Mouse (Mus musculus) forebrain, embryonic 13.5 days (tissue): ENCODE results near the gene Nemp1. TPM values are rescaled to one million over a fixed set of nuclear protein-coding genes. Genes with fewer than 3 reads are reported as not detected.

Experiments used
- ATAC-seq: fragments of 200-750 bp; cut with Nextera tagmentation; 2 replicates; pipeline ENCODE4 v1.8.0; 2017
- H3K27ac ChIP-seq: fragments of 300-500 bp; sonication (generic); 2 replicates; pipeline ENCODE4 v1.5.1; 2015; ENCODE audit warnings: inconsistent platforms, mild to moderate bottlenecking, moderate library complexity
- H3K27me3 ChIP-seq: fragments of 300-500 bp; sonication (generic); 2 replicates; pipeline ENCODE4 v1.6.1; 2015; ENCODE audit warnings: mild to moderate bottlenecking, inconsistent platforms
- H3K36me3 ChIP-seq: fragments of 300-500 bp; sonication (generic); 2 replicates; pipeline ENCODE4 v1.6.1; 2015; ENCODE audit warnings: mild to moderate bottlenecking, inconsistent platforms; ENCODE audit not compliant: poor library complexity, severe bottlenecking
- H3K4me1 ChIP-seq: fragments of 300-500 bp; sonication (generic); 2 replicates; pipeline ENCODE4 v1.6.1; 2015; ENCODE audit warnings: inconsistent platforms
- H3K4me2 ChIP-seq: fragments of 300-500 bp; sonication (generic); 2 replicates; pipeline ENCODE4 v1.6.1; 2015; ENCODE audit warnings: inconsistent platforms, mild to moderate bottlenecking, moderate library complexity
- H3K4me3 ChIP-seq: fragments of 300-500 bp; sonication (generic); 2 replicates; pipeline ENCODE4 v1.5.1; 2015; ENCODE audit warnings: mild to moderate bottlenecking, inconsistent platforms
- H3K9ac ChIP-seq: fragments of 300-500 bp; sonication (generic); 2 replicates; pipeline ENCODE4 v1.6.1; 2015; ENCODE audit warnings: mild to moderate bottlenecking, inconsistent platforms
- H3K9me3 ChIP-seq: fragments of 300-500 bp; sonication (generic); replicated peaks from 2 replicates; pipeline ENCODE4 v1.6.1; 2016; ENCODE audit warnings: inconsistent platforms
- WGBS: fragments of 180-500 bp; shearing (Covaris S2); methylation state at CpG from one replicate; pipeline ENCODE4 v1.1.7; 2015; 5-methylcytosine and 5-hydroxymethylcytosine counted together
- polyA plus RNA-seq: library from polyadenylated mRNA; unstranded; fragments of >200 nt; fragmentation: Nextera tagmentation; extraction: Ambion mirVana; gene quantifications from 2 replicates; pipeline ENCODE4 v1.2.1, GENCODE M21; 2015

Nemp1 gene
- polyA plus RNA-seq, 1 experiment from 2014 or later, result 6.7 TPM

GRCm38 (mm10) chr10:127738151-127738882, 71.6 kb downstream of the Nemp1 start:
- Histone ChIP-seq H3K36me3 (peaks cover 23% of the 10 kb centered on the region), H3K4me2 (no peak overlapping the region), H3K4me3 (peak overlapping the region; percentile 87; the same call in 1 of the 2 replicates), H3K9me3 (no peaks in the 10 kb centered on the region), H3K9ac (no peak overlapping the region), H3K27ac (no peak overlapping the region), H3K4me1 (peaks cover 16% of the 10 kb centered on the region), H3K27me3 (peaks cover 18% of the 10 kb centered on the region)
- WGBS, result 54% methylated on average over 13 of the region's 13 CpGs
- ATAC-seq, result no peak

GRCm38 (mm10) chr10:127739083-127739660, 72.5 kb downstream of the Nemp1 start, which contains the start of gene Zbtb39:
Gene Zbtb39 (plus strand): TSS chr10:127739538.
- WGBS, result 2% methylated on average over 36 of the region's 61 CpGs
- Histone ChIP-seq H3K4me1 (peaks cover 16% of the 10 kb centered on the region), H3K36me3 (peaks cover 31% of the 10 kb centered on the region), H3K9ac (peak within 1 kb of the TSS; percentile 95), H3K27me3 (peaks cover 11% of the 10 kb centered on the region), H3K9me3 (no peaks in the 10 kb centered on the region), H3K27ac (peak within 1 kb of the TSS; percentile 72), H3K4me3 (peak within 1 kb of the TSS; percentile 87), H3K4me2 (peak within 1 kb of the TSS; percentile 66)
- ATAC-seq, result peak; percentile 89

- peak; percentile 72 for ATAC-seq
- Histone ChIP-seq H3K9ac (peak overlapping the region; percentile 95), H3K4me2 (peak overlapping the region; percentile 66), H3K4me1 (peaks cover 16% of the 10 kb centered on the region), H3K36me3 (peaks cover 37% of the 10 kb centered on the region), H3K27me3 (peaks cover 11% of the 10 kb centered on the region), H3K9me3 (no peaks in the 10 kb centered on the region), H3K27ac (peak overlapping the region; percentile 72), H3K4me3 (peak overlapping the region; percentile 87)
- under 1% methylated on average over 27 of the region's 55 CpGs for WGBS
These were observed 73.0 kb downstream of the Nemp1 start for GRCm38 (mm10) chr10:127739661-127740161.

DNA sequence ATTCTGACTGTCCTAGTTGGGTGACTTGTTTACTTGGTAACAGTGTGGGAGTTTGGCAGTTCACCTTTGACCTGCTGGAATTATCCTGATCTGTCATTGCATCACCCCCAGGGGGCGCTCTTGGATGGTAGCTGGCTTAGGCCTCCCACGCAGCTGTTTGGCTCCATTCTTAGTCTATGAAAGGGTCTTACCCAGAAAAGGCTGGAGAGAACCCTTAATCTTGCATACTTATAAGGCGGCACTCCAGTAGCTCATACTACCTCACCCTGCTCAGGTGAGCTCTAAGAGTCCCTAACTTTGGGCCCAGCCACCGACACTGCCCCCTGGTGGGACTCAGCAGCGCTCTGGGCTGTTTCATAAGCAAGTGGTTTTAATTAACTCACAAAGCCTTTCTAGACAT, 78.0 kb downstream of the Nemp1 start:
- Histone ChIP-seq H3K4me2 (no peak overlapping the region), H3K9ac (no peak overlapping the region), H3K36me3 (peaks cover 77% of the 10 kb centered on the region), H3K27ac (no peak overlapping the region), H3K27me3 (no peaks in the 10 kb centered on the region), H3K4me3 (no peak overlapping the region), H3K4me1 (peaks cover 17% of the 10 kb centered on the region), H3K9me3 (no peaks in the 10 kb centered on the region)
- WGBS, result 63% methylated on average over 5 of the region's 5 CpGs
- ATAC-seq, result no peak

DNA sequence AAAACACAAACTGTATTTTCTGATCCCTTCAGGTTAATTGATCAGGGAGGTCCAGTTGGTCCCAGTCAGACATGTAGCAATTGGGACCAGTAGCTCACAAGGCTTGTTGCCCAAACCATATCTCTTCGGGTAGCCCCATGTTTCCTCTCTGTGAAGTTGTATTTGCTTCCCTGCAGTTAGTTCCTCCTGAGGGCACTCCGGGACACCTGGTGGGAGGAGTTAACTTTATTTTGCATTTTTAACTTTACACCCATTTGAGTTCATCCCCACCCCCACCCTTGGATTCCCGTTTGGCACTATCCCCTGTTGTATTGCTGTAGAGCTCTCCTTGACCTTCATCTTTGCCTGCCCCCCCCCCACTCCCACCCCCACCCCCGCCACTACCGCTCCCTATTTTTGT, 79.2 kb downstream of the Nemp1 start:
- Histone ChIP-seq H3K9me3 (no peaks in the 10 kb centered on the region), H3K27me3 (no peaks in the 10 kb centered on the region), H3K27ac (no peak overlapping the region), H3K4me1 (peaks cover 7% of the 10 kb centered on the region), H3K4me3 (no peak overlapping the region), H3K9ac (no peak overlapping the region), H3K4me2 (no peak overlapping the region), H3K36me3 (peaks cover 77% of the 10 kb centered on the region)
- 86% methylated on average over 5 of the region's 5 CpGs for WGBS
- no peak for ATAC-seq

GRCm38 (mm10) chr10:127747254-127747653, 80.6 kb downstream of the Nemp1 start:
- no peak overlapping the region for H3K4me2 ChIP-seq

GRCm38 (mm10) chr10:127748847-127749612, 82.3 kb downstream of the Nemp1 start:
- Histone ChIP-seq H3K9ac (no peak overlapping the region), H3K36me3 (peaks cover 48% of the 10 kb centered on the region), H3K4me3 (no peak overlapping the region), H3K9me3 (no peaks in the 10 kb centered on the region), H3K4me1 (0 out of 2 replicates have a peak, but pooled peaks cover 5% of the 10 kb centered on the region), H3K4me2 (no peak overlapping the region), H3K27ac (no peak overlapping the region), H3K27me3 (no peaks in the 10 kb centered on the region)
- ATAC-seq, result no peak
- WGBS, result 16% methylated on average over 8 of the region's 8 CpGs

More at GRCm38 (mm10) chr10:127747254-127747653, 80.6 kb downstream of the Nemp1 start:
- WGBS, result 93% methylated on average over 8 of the region's 8 CpGs
- Histone ChIP-seq H3K27me3 (no peaks in the 10 kb centered on the region), H3K9me3 (no peaks in the 10 kb centered on the region), H3K27ac (no peak overlapping the region), H3K4me3 (no peak overlapping the region), H3K4me1 (0 out of 2 replicates have a peak, but pooled peaks cover 5% of the 10 kb centered on the region), H3K9ac (no peak overlapping the region), H3K36me3 (peaks cover 65% of the 10 kb centered on the region)
- ATAC-seq, result no peak

DNA sequence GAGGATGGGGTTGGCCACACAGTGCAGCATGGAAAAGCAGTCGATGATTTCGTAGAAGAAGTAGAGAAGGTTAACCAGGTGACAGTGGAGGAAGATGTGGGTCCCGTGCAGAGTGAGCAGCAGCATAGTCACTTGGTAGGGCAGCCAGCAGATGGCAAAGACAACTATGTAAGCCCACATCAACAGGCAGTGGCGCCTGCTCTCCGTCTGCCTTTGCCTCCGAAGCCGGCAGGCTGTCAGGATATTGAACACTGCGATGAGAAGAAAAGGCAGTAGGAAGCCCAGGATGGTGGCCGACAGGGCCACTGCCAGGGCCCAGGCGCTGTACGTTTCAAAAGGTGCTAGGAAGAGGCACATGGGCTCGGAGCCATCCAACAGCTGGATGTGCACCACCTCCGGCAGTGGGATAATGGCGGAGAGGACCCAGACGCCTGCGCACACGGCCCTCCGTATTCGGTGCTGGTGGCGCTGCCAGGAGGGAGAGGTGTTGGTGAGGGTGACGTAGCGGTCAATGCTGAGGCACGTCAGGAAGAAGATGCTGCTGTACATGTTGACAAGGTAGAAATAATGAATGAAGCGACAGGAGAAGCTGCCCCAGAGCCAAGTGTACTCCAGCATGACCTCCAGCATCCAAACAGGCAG, 83.6 kb downstream of the Nemp1 start:
- H3K36me3 ChIP-seq, result peaks cover 35% of the 10 kb centered on the region
- H3K4me3 ChIP-seq, result peak overlapping the region; percentile 14; the same call in 1 of the 2 replicates
- H3K9ac ChIP-seq, result 0 out of 2 replicates have a peak overlapping the region, but pooled peaks have one; percentile 9
- WGBS, result 53% methylated on average over 24 of the region's 24 CpGs
- ATAC-seq, result 0 out of 2 replicates have a peak, but pooled peaks have one; percentile 30
- H3K27ac ChIP-seq, result no peak overlapping the region
- no peaks in the 10 kb centered on the region for H3K27me3 ChIP-seq
- no peaks in the 10 kb centered on the region for H3K9me3 ChIP-seq
- peak overlapping the region; percentile 43 for H3K4me2 ChIP-seq
- H3K4me1 ChIP-seq, result 0 out of 2 replicates have a peak, but pooled peaks cover 5% of the 10 kb centered on the region

Other genes with a start within 250 kb of the Nemp1 start
- gene Stac3, start 165.2 kb upstream of the Nemp1 start, polyA plus RNA-seq, result 1.0 and 1.1 TPM in 2 replicates
- gene Ndufa4l2, start 151.9 kb upstream of the Nemp1 start, polyA plus RNA-seq, result 11.9 and 12.8 TPM in 2 replicates
- 89.6 and 91.5 TPM in 2 replicates for gene Shmt2, start 144.5 kb upstream of the Nemp1 start, polyA plus RNA-seq
- 36.8 and 50.7 TPM in 2 replicates for gene Nxph4, start 132.3 kb upstream of the Nemp1 start, polyA plus RNA-seq
- gene Lrp1, start 45.8 kb upstream of the Nemp1 start, polyA plus RNA-seq, result 65.1 and 74.7 TPM in 2 replicates
- gene Stat6, start 23.9 kb upstream of the Nemp1 start, polyA plus RNA-seq, result 2.6 and 2.7 TPM in 2 replicates
- 1.6 and 2.0 TPM in 2 replicates for gene Nab2, start 1.7 kb downstream of the Nemp1 start, polyA plus RNA-seq
- 0.60 and 0.83 TPM in 2 replicates for gene Myo1a, start 38.3 kb downstream of the Nemp1 start, polyA plus RNA-seq
- 0.35 TPM in 1 of 2 replicates, not detected in the other for gene Tac2, start 57.6 kb downstream of the Nemp1 start, polyA plus RNA-seq
- 4.3 TPM in 2 replicates for gene Zbtb39, start 72.6 kb downstream of the Nemp1 start, polyA plus RNA-seq
- 0.39 and 0.48 TPM in 2 replicates for gene Gpr182, start 84.8 kb downstream of the Nemp1 start, polyA plus RNA-seq
- not detected in 2 replicates for gene Rdh1, start 92.8 kb downstream of the Nemp1 start, polyA plus RNA-seq
- gene Rdh16f1, start 92.9 kb downstream of the Nemp1 start, polyA plus RNA-seq, result not detected in 2 replicates
- 0.13 and 0.17 TPM in 2 replicates for gene Rdh9, start 109.5 kb downstream of the Nemp1 start, polyA plus RNA-seq
- gene Rdh16, start 134.3 kb downstream of the Nemp1 start, polyA plus RNA-seq, result 0.05 TPM in 1 of 2 replicates, not detected in the other
- gene Rdh19, start 183.0 kb downstream of the Nemp1 start, polyA plus RNA-seq, result not detected in 2 replicates
- not detected in 2 replicates for gene Rdh16f2, start 199.6 kb downstream of the Nemp1 start, polyA plus RNA-seq
- not detected in 2 replicates for gene Rdh7, start 221.9 kb downstream of the Nemp1 start, polyA plus RNA-seq
- not detected in 2 replicates for gene Sdr9c7, start 231.6 kb downstream of the Nemp1 start, polyA plus RNA-seq